Mouse (Mus musculus): ENCODE results near the gene Fzr1.

DNA sequence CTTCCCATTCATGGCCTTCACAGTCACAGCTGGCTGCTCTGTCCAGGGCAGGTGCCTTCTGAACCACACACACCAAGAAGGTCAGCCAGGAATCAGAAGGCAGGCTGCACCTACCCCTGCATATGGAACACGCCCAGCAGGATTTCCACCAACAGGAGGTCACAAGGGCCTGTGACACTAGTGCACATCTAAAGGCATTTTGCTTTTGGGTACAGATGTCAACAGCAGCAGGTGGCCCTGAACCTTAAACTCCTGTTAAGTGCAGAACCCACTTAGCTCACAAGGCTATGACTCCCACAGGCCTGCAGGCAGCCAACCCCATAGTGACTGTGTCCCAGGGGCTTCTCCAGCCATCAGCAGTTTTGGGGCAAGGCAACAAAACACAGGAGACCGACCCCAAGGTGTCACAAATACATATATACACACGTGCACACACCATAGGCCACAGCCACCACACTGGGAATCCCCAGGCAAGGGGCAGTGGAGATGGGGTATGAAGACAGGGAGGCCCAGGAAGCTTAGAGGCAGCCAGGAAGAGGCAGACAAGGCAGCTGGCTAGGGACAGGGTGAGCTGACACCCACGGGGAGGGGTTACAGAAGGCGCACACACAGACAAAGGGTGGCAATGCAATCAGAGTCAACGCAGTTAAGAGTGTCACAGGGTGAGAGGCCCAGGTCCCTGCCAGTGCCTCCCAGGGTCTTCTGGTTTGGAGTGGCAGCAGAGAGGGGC, 11.7 kb downstream of the Fzr1 start:
- no peak for TF ChIP-seq CTCF (IDR thresholded peaks at IDR 0.05; ENCODE audit: control insufficient read depth, insufficient read depth, insufficient read length)
- TF ChIP-seq MYOG (IDR thresholded peaks at IDR 0.05; ENCODE audit: control insufficient read depth, extremely low read depth, insufficient read length) = no peak
- no peak for TF ChIP-seq MAX (IDR thresholded peaks at IDR 0.05)
- no peak for TF ChIP-seq USF1 (IDR thresholded peaks at IDR 0.05; ENCODE audit: low read depth)

All from C2C12 (cell line).